Mouse (Mus musculus): ENCODE measurements around the gene Scfd1.

- TF ChIP-seq POLR2A (IDR thresholded peaks at IDR 0.05; ENCODE audit: low read depth, low read length) (no peak), CTCF (IDR thresholded peaks at IDR 0.05; ENCODE audit: extremely low read depth, insufficient read depth, insufficient read length, insufficient replicate concordance) (no peak)
Measured at GRCm38 (mm10) chr12:51337014-51337413, 40.3 kb upstream of the Scfd1 start.
